Mouse (Mus musculus): ENCODE data around the gene Uevld. TPM values are rescaled to one million over a fixed set of nuclear protein-coding genes. Genes with fewer than 3 reads are reported as not detected.

Gene Uevld
- polyA plus RNA-seq, 1 experiment = 1.3 TPM

DNA sequence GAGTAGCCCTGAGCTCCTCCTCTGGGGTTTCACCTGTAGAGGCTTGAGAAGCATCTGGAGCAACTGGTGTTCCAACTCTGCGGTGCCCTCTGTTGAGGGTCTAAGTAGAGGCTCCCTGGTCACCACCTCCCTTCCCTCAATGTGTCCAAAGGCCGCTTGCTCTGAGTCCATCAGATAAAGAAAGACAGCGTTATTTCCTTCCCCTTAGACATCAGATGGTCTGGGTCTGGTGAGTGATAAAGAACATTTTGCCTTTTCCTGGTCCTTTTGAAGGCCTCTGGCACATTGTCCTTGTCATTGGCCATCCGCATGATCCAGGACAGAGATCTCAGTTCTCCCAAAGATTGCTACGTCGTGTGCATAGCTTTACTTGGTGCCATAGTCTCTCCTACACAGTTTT, 81.1 kb downstream of the Uevld start:
- no peak for DNase-seq (ENCODE audit: low read depth in 1 of 2, low spot score in 2 of 2)
- Histone ChIP-seq H3K36me3 (ENCODE audit: control insufficient read depth, insufficient read depth, low read length) (no peaks in the 10 kb centered on the region), H3K27me3 (ENCODE audit: control insufficient read depth, insufficient read depth, low read length) (no peaks in the 10 kb centered on the region), H3K27ac (ENCODE audit: insufficient read depth, low read length) (no peak overlapping the region), H3K4me3 (ENCODE audit: extremely low read depth, insufficient read depth, insufficient read length) (no peak overlapping the region), H3K4me1 (ENCODE audit: control insufficient read depth, insufficient read depth, insufficient read length) (no peaks in the 10 kb centered on the region)
- 70% methylated on average over 6 of the region's 6 CpGs for WGBS
- TF ChIP-seq POLR2A (IDR thresholded peaks at IDR 0.05; ENCODE audit: low read depth, low read length) (no peak), CTCF (IDR thresholded peaks at IDR 0.05; ENCODE audit: extremely low read depth, insufficient read depth, insufficient read length, insufficient replicate concordance) (no peak)

DNA sequence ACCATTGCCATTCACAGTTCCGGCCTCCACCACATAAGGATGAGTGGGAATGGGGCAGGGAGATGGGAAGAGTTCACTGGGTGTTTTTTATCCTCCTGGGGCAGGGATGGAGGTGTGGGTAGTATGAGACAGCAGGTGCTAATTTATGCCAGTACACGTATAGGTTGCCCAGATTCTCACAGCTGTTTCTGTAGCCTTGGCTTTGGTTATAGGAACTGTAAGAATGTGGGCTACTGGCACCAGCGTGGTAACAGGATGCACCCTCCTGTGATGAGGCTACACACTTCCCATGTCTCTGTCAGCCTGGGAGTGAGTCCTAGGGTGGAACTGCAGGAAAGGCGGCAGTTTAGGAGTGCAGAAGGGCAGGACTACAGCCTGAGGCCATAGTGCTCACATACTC, 81.5 kb downstream of the Uevld start:
- Histone ChIP-seq H3K27ac (ENCODE audit: insufficient read depth, low read length) (no peak overlapping the region), H3K27me3 (ENCODE audit: control insufficient read depth, insufficient read depth, low read length) (no peaks in the 10 kb centered on the region), H3K36me3 (ENCODE audit: control insufficient read depth, insufficient read depth, low read length) (no peaks in the 10 kb centered on the region), H3K4me1 (ENCODE audit: control insufficient read depth, insufficient read depth, insufficient read length) (no peaks in the 10 kb centered on the region), H3K4me3 (ENCODE audit: extremely low read depth, insufficient read depth, insufficient read length) (no peak overlapping the region)
- WGBS = 60% methylated on average over 4 of the region's 4 CpGs
- no peak for DNase-seq (ENCODE audit: low read depth in 1 of 2, low spot score in 2 of 2)
- TF ChIP-seq POLR2A (IDR thresholded peaks at IDR 0.05; ENCODE audit: low read depth, low read length) (no peak), CTCF (IDR thresholded peaks at IDR 0.05; ENCODE audit: extremely low read depth, insufficient read depth, insufficient read length, insufficient replicate concordance) (no peak)

Other genes starting within 250 kb of the Uevld start
- 5.0 and 5.8 TPM in 2 replicates for gene Saal1, start 247.8 kb downstream of the Uevld start, polyA plus RNA-seq (2012; rRNA removed)
- gene Saa3, start 242.8 kb downstream of the Uevld start, polyA plus RNA-seq (2012; rRNA removed) = 0.21 and 0.33 TPM in 2 replicates
- gene Saa4, start 225.9 kb downstream of the Uevld start, polyA plus RNA-seq (2012; rRNA removed) = not detected in 2 replicates
- not detected in 2 replicates for gene Saa1, start 215.5 kb downstream of the Uevld start, polyA plus RNA-seq (2012; rRNA removed)
- gene Saa2, start 206.7 kb downstream of the Uevld start, polyA plus RNA-seq (2012; rRNA removed) = not detected in 2 replicates
- gene Hps5, start 162.5 kb downstream of the Uevld start, polyA plus RNA-seq (2012; rRNA removed) = 16.6 and 20.3 TPM in 2 replicates
- 4.7 and 5.4 TPM in 2 replicates for gene Gtf2h1, start 162.4 kb downstream of the Uevld start, polyA plus RNA-seq (2012; rRNA removed)
- gene Ldha, start 117.1 kb downstream of the Uevld start, polyA plus RNA-seq (2012; rRNA removed) = 165 and 196 TPM in 2 replicates
- 0.09 TPM in 1 of 2 replicates, not detected in the other for gene Ldhc, start 97.3 kb downstream of the Uevld start, polyA plus RNA-seq (2012; rRNA removed)
- 33.3 and 39.3 TPM in 2 replicates for gene Tsg101, start 38.6 kb downstream of the Uevld start, polyA plus RNA-seq (2012; rRNA removed)
- gene Gm9999, start 25.1 kb upstream of the Uevld start, polyA plus RNA-seq (2012; rRNA removed) = not detected in 2 replicates
- gene Spty2d1, start 49.9 kb upstream of the Uevld start, polyA plus RNA-seq (2012; rRNA removed) = 3.8 and 4.9 TPM in 2 replicates
- gene Tmem86a, start 92.1 kb upstream of the Uevld start, polyA plus RNA-seq (2012; rRNA removed) = 57.1 and 60.7 TPM in 2 replicates
- gene Ptpn5, start 175.2 kb upstream of the Uevld start, polyA plus RNA-seq (2012; rRNA removed) = 0.46 and 0.60 TPM in 2 replicates
- gene Mrgpra6, start 246.4 kb upstream of the Uevld start, polyA plus RNA-seq (2012; rRNA removed) = 0.08 TPM in 1 of 2 replicates, not detected in the other